8 mouse cellular contexts compared by ENCODE assay signal in genomic region chr10:30802681-30803586, GRCm38 (mm10). TPM values are rescaled to one million over a fixed set of nuclear protein-coding genes. Genes with fewer than 3 reads are reported as not detected.
DNase-seq lines count a peak whose midpoint lies in the region; ATAC-seq and TF ChIP-seq lines count a peak whose summit lies in the region.

TSS of gene Ncoa7 (minus strand) at chr10:30803326.

- peak within 1 kb of the TSS; percentile 87 for H3K4me3 ChIP-seq in embryonic facial prominence, embryonic 12.5 days
- peak within 1 kb of the TSS; percentile 92 for H3K4me3 ChIP-seq in heart, adult 2 months
- peak within 1 kb of the TSS; percentile 92 for H3K4me3 ChIP-seq in limb, embryonic 15.5 days
- peak within 1 kb of the TSS; percentile 94 for H3K4me3 ChIP-seq in midbrain, postnatal 0 days (ENCODE audit: low read depth, low read length)

- H3K9ac ChIP-seq in embryonic facial prominence, embryonic 12.5 days, result peak within 1 kb of the TSS; percentile 81
- H3K9ac ChIP-seq in heart, adult 2 months (ENCODE audit: low read depth, low read length), result peak within 1 kb of the TSS; percentile 91
- H3K9ac ChIP-seq in limb, embryonic 15.5 days, result peak within 1 kb of the TSS; percentile 82
- peak within 1 kb of the TSS; percentile 97 for H3K9ac ChIP-seq in midbrain, postnatal 0 days (replicated peaks; ENCODE audit: low read length, poor library complexity, severe bottlenecking)

- H3K36me3 ChIP-seq in embryonic facial prominence, embryonic 12.5 days, result no peaks in the 10 kb centered on the region
- no peaks in the 10 kb centered on the region for H3K36me3 ChIP-seq in heart, adult 2 months (ENCODE audit: control insufficient read depth, insufficient read depth, low read length)
- H3K36me3 ChIP-seq in limb, embryonic 15.5 days, result no peaks in the 10 kb centered on the region
- H3K36me3 ChIP-seq in midbrain, postnatal 0 days (ENCODE audit: insufficient read depth, low read length), result no peaks in the 10 kb centered on the region

- ATAC-seq in embryonic facial prominence, embryonic 12.5 days (ENCODE audit: insufficient number of reproducible peaks, insufficient read depth, low FRiP score, low TSS enrichment), result peak; percentile 90
- ATAC-seq in limb, embryonic 15.5 days (ENCODE audit: insufficient number of reproducible peaks, low FRiP score, low TSS enrichment, low read depth), result peak; percentile 90
- peak; percentile 91 for ATAC-seq in midbrain, postnatal 0 days (ENCODE audit: low FRiP score)

- TF ChIP-seq CTCF in heart, adult 2 months (IDR thresholded peaks at IDR 0.05), result no peak
- TF ChIP-seq CTCF in midbrain, postnatal 0 days (IDR thresholded peaks at IDR 0.05), result no peak

- no peaks in the 10 kb centered on the region for H3K9me3 ChIP-seq in embryonic facial prominence, embryonic 12.5 days
- H3K9me3 ChIP-seq in limb, embryonic 15.5 days, result no peaks in the 10 kb centered on the region
- H3K9me3 ChIP-seq in midbrain, postnatal 0 days (ENCODE audit: low read length), result no peaks in the 10 kb centered on the region

- H3K4me2 ChIP-seq in embryonic facial prominence, embryonic 12.5 days (replicated peaks), result peak within 1 kb of the TSS; percentile 61
- peak within 1 kb of the TSS; percentile 67 for H3K4me2 ChIP-seq in limb, embryonic 15.5 days
- peak within 1 kb of the TSS; percentile 65 for H3K4me2 ChIP-seq in midbrain, postnatal 0 days (ENCODE audit: low read depth, low read length, poor library complexity, severe bottlenecking)

- no peaks in the 10 kb centered on the region for H3K27me3 ChIP-seq in embryonic facial prominence, embryonic 12.5 days
- no peaks in the 10 kb centered on the region for H3K27me3 ChIP-seq in heart, adult 2 months (ENCODE audit: control insufficient read depth, insufficient read depth, low read length)
- H3K27me3 ChIP-seq in limb, embryonic 15.5 days, result no peaks in the 10 kb centered on the region
- H3K27me3 ChIP-seq in midbrain, postnatal 0 days (ENCODE audit: insufficient read depth, low read length), result no peaks in the 10 kb centered on the region

- no peaks in the 10 kb centered on the region for H3K79me2 ChIP-seq in heart, adult 2 months (replicated peaks; ENCODE audit: control insufficient read depth, insufficient read depth, low read length)

- intact Hi-C loops in heart, adult 2 months (cut with DNase I), result loop anchor here (5.0 kb wide), 2 partner anchors 39 to 66 kb away; partner anchors contain the start of gene Hey2

- TF ChIP-seq EP300 in heart, adult 2 months (IDR thresholded peaks at IDR 0.05; ENCODE audit: insufficient read depth, low read depth, low read length), result no peak

- H3K4me1 ChIP-seq in embryonic facial prominence, embryonic 12.5 days, result no peaks in the 10 kb centered on the region; the same call in 1 of the 2 replicates
- H3K4me1 ChIP-seq in heart, adult 2 months (ENCODE audit: control insufficient read depth, insufficient read depth, low read length), result peaks cover 3% of the 10 kb centered on the region; the same call in 1 of the 2 replicates
- peaks cover 9% of the 10 kb centered on the region for H3K4me1 ChIP-seq in limb, embryonic 15.5 days
- 0 out of 2 replicates have a peak, but pooled peaks cover 3% of the 10 kb centered on the region for H3K4me1 ChIP-seq in midbrain, postnatal 0 days (ENCODE audit: insufficient read depth, low read length)

- under 1% methylated on average over 87 of the region's 89 CpGs for WGBS in embryonic facial prominence, embryonic 12.5 days
- under 1% methylated on average over 69 of the region's 89 CpGs for WGBS in heart, adult 2 months
- under 1% methylated on average over 84 of the region's 89 CpGs for WGBS in limb, embryonic 15.5 days
- under 1% methylated on average over 68 of the region's 89 CpGs for WGBS in midbrain, postnatal 0 days

- peak; percentile 76 for DNase-seq in 416B (ENCODE audit: low read depth)
- peak; percentile 87 to 89 for DNase-seq in adrenal gland, postnatal 36 days
- peak; percentile 88 to 90 for DNase-seq in heart, adult 2 months
- peak; percentile 85 to 87 for DNase-seq in kidney, adult 8-10 months
- peak; percentile 82 for DNase-seq in midbrain, postnatal 0 days (ENCODE audit: low spot score)
- DNase-seq in spleen, postnatal 10 days (ENCODE audit: low spot score in 2 of 2), result peak; percentile 85 to 88

- TF ChIP-seq POLR2A in heart, adult 2 months (IDR thresholded peaks at IDR 0.05; ENCODE audit: insufficient read depth, low read depth, low read length), result no peak

- H3K27ac ChIP-seq in embryonic facial prominence, embryonic 12.5 days, result peak within 1 kb of the TSS; percentile 96
- peak within 1 kb of the TSS; percentile 75 for H3K27ac ChIP-seq in heart, adult 2 months
- H3K27ac ChIP-seq in limb, embryonic 15.5 days, result peak within 1 kb of the TSS; percentile 95
- H3K27ac ChIP-seq in midbrain, postnatal 0 days (ENCODE audit: low read depth, low read length), result peak within 1 kb of the TSS; percentile 97

RNA-seq across cellular contexts. Expression of gene Ncoa7, which starts in this region (rescaled TPM):
- 10 to 100 TPM; 26.0 to 36.8 TPM for total RNA-seq in adrenal gland, postnatal 36 days (2021)
- polyA plus RNA-seq in embryonic facial prominence, embryonic 12.5 days (2016; fragmentation: Nextera tagmentation; extraction: Ambion mirVana), result 12.0 and 14.6 TPM in 2 replicates
- 1 to 10 TPM; 3.4 to 4.7 TPM for total RNA-seq in heart, adult 2 months (2021)
- 1.2 and 1.5 TPM in 2 replicates for polyA plus RNA-seq in heart, adult 2 months (2012; rRNA removed)
- polyA plus RNA-seq in limb, embryonic 15.5 days (2015; fragmentation: Nextera tagmentation; extraction: Ambion mirVana), result 6.4 and 6.9 TPM in 2 replicates
- 22.9 and 28.3 TPM in 2 replicates for total RNA-seq in midbrain, postnatal 0 days (2014; rRNA removed)
- 21.7 and 25.8 TPM in 2 replicates for polyA plus RNA-seq in midbrain, postnatal 0 days (2015; fragmentation: Nextera tagmentation; extraction: Ambion mirVana)

Comparison
In these comparisons a context has a peak if more than half of its experiments do, and no peak if none do; other contexts are left out.
1. Peak in every context shown above with its lines: DNase-seq, ATAC-seq, H3K4me3 ChIP-seq and H3K27ac ChIP-seq.